Mouse (Mus musculus) lung, adult 10 weeks (tissue): ENCODE data around the gene Gas2. TPM values are rescaled to one million over a fixed set of nuclear protein-coding genes. Genes with fewer than 3 reads are reported as not detected.

ENCODE experiments used
- polyA plus RNA-seq: library from polyadenylated mRNA; stranded (reverse); fragments of 350-450 nt; fragmentation: Illumina TruSeq; extraction: RNeasy Lipid Tissue Mini Kit (QIAGEN cat#74804); gene quantifications from one replicate; pipeline ENCODE4 v1.2.3, GENCODE M21; 2014; ENCODE audit warnings: low read depth, low replicate concordance; ENCODE audit not compliant: insufficient read depth

Gene Gas2
- 2.3 TPM for polyA plus RNA-seq

DNA sequence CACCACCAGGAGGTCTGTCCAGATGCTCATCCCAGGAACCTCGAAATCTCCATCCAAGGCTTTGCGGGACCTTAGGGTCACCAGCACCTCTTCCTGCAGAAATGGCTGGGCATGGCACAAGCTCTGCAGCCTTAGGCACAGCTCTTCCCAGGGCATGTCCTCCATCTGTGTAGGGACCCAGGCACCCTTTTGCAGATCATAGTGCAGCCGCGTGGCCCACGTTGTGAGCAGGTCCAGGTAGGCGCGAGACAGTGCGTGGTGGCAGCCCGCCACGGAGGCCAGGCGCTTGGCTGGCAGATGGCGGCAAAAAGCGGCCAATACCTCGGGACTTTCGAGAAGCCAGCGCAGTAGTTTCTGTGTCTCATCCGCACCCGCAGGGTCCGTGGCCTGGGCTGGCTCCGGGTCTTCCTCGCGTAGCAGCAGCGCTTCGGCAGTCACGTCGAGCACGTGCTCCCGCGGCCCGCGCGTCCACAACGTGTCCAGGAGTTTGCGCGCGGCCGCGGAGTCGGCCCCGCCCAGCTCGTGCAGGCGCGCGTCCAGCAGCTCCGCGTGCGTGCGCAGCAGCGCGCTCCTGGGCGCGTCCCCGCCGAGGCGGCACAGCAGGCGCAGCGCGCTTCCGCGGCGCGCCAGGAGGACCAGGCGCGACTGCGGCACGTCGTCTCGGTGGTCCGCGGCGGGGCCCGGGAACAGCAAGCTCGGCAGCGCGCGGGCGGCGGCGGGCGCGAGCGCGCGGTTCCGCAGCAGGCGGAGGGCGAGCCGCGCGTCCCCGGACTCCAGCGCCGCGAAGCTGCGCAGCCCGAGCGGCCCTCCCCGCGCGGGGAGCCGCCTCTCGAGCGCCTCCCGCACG is at the start of gene Gas2:
Gene Gas2 (plus strand): TSS at position 766 of the 847 bp plus-strand sequence.

DNA sequence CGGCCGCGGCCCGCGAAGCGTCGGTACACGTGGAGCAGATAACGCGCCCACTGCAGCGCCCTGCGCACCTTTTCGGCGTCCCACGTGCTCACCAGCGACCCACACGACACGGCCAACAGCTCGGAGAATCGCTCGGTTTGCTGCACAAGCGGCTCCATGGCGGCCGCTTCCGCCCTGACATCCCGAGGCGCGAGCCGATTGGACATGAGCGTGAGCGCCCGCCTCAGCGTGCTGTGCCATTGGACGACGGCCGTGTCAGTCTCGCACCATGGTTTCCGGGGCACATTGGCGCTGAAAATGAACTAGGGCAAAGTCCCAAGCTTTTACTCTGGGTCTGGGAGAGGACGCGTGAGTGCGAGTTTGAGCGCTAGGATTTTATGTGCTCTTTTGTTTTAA is 280 bp downstream of the Gas2 start, which contains the start of gene Fancf:
Gene Fancf (minus strand): TSS at position 171 of the 396 bp plus-strand sequence.

DNA sequence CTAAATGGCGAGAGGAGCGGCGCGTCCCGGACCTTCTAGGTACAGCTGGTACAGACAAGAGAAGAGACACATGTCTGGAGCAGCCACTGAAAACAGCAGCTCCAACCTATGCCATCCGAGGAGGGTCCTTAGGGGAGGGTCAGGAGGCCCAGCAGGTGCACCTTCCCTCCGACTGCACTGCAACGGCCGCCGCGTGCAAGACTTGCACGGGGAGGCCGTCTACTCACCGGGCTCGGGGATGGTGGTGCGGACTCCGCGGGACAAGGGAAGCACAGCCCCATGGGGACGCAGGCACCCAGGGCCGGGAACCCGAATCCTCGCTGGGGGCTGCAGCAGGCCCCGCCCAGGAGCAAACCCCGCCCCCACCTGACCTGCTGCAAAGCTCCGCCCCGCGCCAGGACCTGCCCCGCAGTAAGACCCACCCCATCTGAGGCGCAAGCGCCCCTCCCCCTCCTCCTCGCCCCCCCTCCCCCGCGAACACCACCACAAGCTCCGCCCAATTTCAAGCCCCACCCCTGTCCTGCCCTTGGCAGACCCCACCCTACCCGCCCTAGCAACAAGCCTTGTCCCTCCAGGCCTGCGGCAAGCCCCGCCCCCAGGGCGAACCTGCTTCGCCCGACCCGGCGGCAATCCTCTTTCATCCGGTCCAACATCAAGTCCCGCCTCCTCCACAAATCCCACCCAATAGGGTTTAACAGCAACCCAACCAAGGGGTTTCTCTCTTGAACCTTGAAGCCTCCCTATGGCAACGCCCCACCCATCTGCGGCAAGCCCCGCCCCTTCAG is 143.9 kb downstream of the Gas2 start, which contains the start of gene Svip:
Gene Svip (minus strand): TSS at position 508 of the 785 bp plus-strand sequence.

DNA sequence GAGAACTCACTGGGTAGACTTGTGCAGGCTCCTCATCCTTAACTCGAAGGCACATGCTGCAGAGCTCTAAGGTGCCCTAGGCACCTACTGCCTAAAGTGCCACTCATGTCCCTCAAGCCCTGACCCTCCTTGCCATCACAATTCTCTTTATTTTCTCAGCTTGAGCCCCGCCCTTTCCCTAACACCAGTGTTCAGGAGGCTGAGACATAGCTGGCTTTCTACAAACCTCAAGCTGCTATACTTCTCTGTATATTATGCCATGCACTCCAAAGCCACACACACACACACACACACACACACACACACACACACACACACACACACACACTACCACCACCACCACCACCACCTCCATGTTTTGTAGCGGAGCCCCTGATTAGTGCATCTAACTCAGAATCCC is 153.8 kb downstream of the Gas2 start, which contains the start of gene 1700015G11Rik:
Gene 1700015G11Rik (minus strand): TSS at position 101 of the 400 bp plus-strand sequence.

Other genes starting within 250 kb of the Gas2 start
- gene Slc17a6, start 240.0 kb upstream of the Gas2 start, polyA plus RNA-seq: not detected
- 2.4 TPM for gene Fancf, start 252 bp downstream of the Gas2 start, polyA plus RNA-seq
- 9.7 TPM for gene Svip, start 144.0 kb downstream of the Gas2 start, polyA plus RNA-seq
- gene 1700015G11Rik, start 153.7 kb downstream of the Gas2 start, polyA plus RNA-seq: not detected